Comparison of ENCODE assay signal across 8 mouse cellular contexts in the genomic region with DNA sequence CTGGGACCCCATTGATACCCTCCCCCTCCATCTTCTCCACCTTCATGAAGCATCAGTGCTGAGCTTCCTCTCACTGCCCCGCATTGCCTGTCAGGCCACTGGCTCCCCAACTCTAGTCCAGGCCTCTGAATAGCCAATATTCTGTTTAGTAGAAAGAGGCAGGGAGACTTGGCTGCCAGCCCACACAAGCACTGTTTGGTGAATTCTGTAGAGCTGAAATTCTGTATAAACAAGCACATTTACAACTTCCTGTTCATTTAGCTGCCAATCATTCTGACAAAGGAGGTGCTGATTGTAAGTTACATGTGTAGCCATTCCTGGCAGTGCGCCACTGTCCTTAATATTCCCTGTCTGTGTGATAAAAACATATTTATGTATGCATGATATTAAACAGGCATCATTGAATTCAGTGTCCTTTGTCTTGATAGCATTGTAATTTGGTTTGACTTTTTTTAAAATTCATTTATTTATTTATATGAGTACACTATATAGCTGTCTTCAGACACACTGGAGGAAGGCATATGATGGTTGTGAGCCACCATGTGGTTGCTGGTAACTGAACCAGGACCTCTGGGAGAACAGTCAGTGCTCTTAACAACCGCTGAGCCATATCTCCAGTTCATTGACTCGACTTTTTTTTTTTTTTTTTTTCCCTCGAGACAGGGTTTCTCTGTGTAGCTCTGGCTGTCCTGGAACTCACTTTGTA. TPM values are rescaled to one million over a fixed set of nuclear protein-coding genes. Genes with fewer than 3 reads are reported as not detected.
A peak's percentile ranks its signal among the peaks of the same experiment; 100 is the strongest.
DNase-seq lines count a peak whose midpoint lies in the region; ATAC-seq lines count a peak whose summit lies in the region.

No protein-coding gene starts in this region.

- peak overlapping the region; percentile 38; the same call in 1 of the 2 replicates for H3K9ac ChIP-seq in neural tube, embryonic 13.5 days

- intact Hi-C loops in gastrocnemius, postnatal 14 days (cut with DNase I; ENCODE audit: low total_unique reads), result no loop called here
- intact Hi-C loops in heart, postnatal 14 days (cut with DNase I), result no loop called here

- 61% methylated on average over 5 of the region's 5 CpGs for WGBS in neural tube, embryonic 13.5 days

- H3K4me2 ChIP-seq in neural tube, embryonic 13.5 days, result no peak overlapping the region

- peak; percentile 37 for DNase-seq in gastrocnemius, postnatal 14 days
- DNase-seq in gastrocnemius, adult 18-20 months (ENCODE audit: low spot score), result no peak
- DNase-seq in brain, adult 2 months (ENCODE audit: low read depth, low spot score), result peak; percentile 56
- DNase-seq in heart, postnatal 14 days, result peak; percentile 49 to 53
- DNase-seq in layer of hippocampus, postnatal 10 days (ENCODE audit: low spot score in 2 of 2), result peak; percentile 51 to 68
- no peak for DNase-seq in thymus, adult 18-20 months

- H3K4me1 ChIP-seq in neural tube, embryonic 13.5 days (replicated peaks), result peaks cover 20% of the 10 kb centered on the region

- peak overlapping the region; percentile 70 for H3K27ac ChIP-seq in neural tube, embryonic 13.5 days (replicated peaks)

- no peaks in the 10 kb centered on the region for H3K9me3 ChIP-seq in neural tube, embryonic 13.5 days

- no peak overlapping the region for H3K4me3 ChIP-seq in neural tube, embryonic 13.5 days

- H3K27me3 ChIP-seq in neural tube, embryonic 13.5 days, result 0 out of 2 replicates have a peak, but pooled peaks cover 3% of the 10 kb centered on the region

- no peaks in the 10 kb centered on the region for H3K36me3 ChIP-seq in neural tube, embryonic 13.5 days

- peak; percentile 32; the same call in 1 of the 2 replicates for ATAC-seq in neural tube, embryonic 13.5 days (ENCODE audit: low read depth)
- no peak for ATAC-seq in erythroid progenitor cell, adult 5-6 weeks (replicated peaks; ENCODE audit: low FRiP score, poor library complexity, severe bottlenecking)

RNA-seq across cellular contexts. Expression of a gene that starts 32.0 kb away (rescaled TPM):
- 1 to 10 TPM; 5.3 to 7.0 TPM for total RNA-seq in gastrocnemius, postnatal 14 days (2021)
- total RNA-seq in gastrocnemius, adult 18-20 months (2021), result 1 to 10 TPM; 5.8 to 6.8 TPM
- 1 to 10 TPM; 9.2 TPM for total RNA-seq in heart, postnatal 14 days (2021)
- 10 to 100 TPM; 17.1 to 18.5 TPM for total RNA-seq in layer of hippocampus, postnatal 10 days (2021)
- polyA plus RNA-seq in neural tube, embryonic 13.5 days (2015; fragmentation: Nextera tagmentation; extraction: Ambion mirVana), result 20.4 and 23.0 TPM in 2 replicates
- 5.4 TPM in 2 replicates for total RNA-seq in erythroid progenitor cell, adult 5-6 weeks (2015; ENCODE audit: low replicate concordance)
- total RNA-seq in erythroid progenitor cell, adult 5-6 weeks (2017; ENCODE audit: low replicate concordance), result 8.5 and 9.2 TPM in 2 replicates

Comparison
In these comparisons a context has a peak if more than half of its experiments do, and no peak if none do; other contexts are left out.
1. DNase-seq: peak in gastrocnemius, postnatal 14 days (single experiment), brain, adult 2 months (single experiment), heart, postnatal 14 days (2 of 2) and layer of hippocampus, postnatal 10 days (2 of 2); none in gastrocnemius, adult 18-20 months (single experiment) and thymus, adult 18-20 months (0 of 2).